Mouse (Mus musculus): ENCODE measurements around the gene Lrtm2. TPM values are rescaled to one million over a fixed set of nuclear protein-coding genes. Genes with fewer than 3 reads are reported as not detected.

Lrtm2 gene
- polyA plus RNA-seq, 1 experiment from 2014 or later = not detected

DNA sequence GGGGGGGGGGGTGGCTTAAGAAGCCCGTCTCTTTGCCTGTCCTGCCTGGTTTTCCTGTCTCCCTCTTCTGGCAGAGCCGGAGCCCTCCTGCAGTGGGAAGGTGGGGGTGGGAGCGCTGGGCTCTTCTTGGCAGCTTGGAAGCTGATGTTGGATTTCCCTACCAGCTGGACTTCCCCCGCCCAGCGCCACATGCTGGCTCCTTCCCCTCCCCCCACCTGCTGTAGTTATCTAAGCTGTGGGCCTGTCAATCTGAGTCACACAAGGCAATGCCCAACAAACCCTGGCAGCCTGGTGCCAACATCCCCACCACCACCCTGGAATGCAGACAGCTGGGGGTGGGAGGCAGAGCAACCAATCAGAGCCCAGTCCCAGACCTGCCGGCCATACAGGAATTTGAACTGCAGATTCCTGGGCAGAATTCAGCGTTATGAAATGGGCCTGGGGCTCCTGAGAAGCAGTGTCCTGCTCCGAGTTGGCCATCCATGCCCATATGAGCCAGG, 1.3 kb downstream of the Lrtm2 start:
- no peaks in the 10 kb centered on the region for H3K36me3 ChIP-seq (ENCODE audit: control insufficient read depth, insufficient read depth)
- no peaks in the 10 kb centered on the region for H3K9me3 ChIP-seq (replicated peaks; ENCODE audit: control insufficient read depth, low read length)
- 6% methylated on average over 8 of the region's 8 CpGs for WGBS (ENCODE audit: insufficient replicate concordance)
- ATAC-seq (ENCODE audit: low read depth) = no peak
- peaks cover 39% of the 10 kb centered on the region for H3K27me3 ChIP-seq (ENCODE audit: control insufficient read depth, insufficient read depth, low read depth, low read length)
- H3K9ac ChIP-seq (ENCODE audit: low read depth, low read length) = no peak overlapping the region
- no peak overlapping the region for H3K4me2 ChIP-seq (ENCODE audit: low read depth, low read length)
- H3K4me3 ChIP-seq (ENCODE audit: low read depth, low read length) = no peak overlapping the region
- H3K27ac ChIP-seq (ENCODE audit: low read length) = no peak overlapping the region
- H3K4me1 ChIP-seq (ENCODE audit: control insufficient read depth, low read depth, low read length) = no peaks in the 10 kb centered on the region

DNA sequence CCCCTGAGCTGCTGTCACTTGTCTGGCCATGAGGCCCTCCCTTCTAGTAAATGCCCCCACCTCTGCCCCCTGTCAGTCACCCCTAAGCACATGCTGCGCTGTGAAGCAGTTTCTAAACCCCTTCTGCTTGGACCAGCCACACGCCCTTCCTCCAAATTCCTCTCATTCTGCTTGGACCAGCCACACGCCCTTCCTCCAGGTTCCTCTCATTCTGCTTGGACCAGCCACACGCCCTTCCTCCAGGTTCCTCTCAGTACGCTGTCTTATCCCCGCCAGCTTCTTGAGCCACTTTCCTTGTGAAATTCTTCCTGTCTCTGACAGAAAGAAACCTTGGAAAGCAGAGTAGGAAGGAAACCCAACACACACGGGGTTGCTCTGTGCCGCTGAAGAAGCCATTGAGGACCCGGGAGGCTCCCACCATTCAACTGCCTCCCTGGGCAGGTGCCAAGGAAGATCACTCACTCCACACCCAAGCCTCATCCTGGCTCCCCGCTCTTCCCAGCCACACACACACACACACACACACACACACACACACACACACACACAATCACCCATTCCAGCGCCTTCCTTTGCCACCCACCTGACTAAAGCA, 1.9 kb downstream of the Lrtm2 start:
- Histone ChIP-seq H3K4me2 (ENCODE audit: low read depth, low read length) (no peak overlapping the region), H3K4me3 (ENCODE audit: low read depth, low read length) (no peak overlapping the region), H3K27ac (ENCODE audit: low read length) (no peak overlapping the region), H3K27me3 (ENCODE audit: control insufficient read depth, insufficient read depth, low read depth, low read length) (peaks cover 39% of the 10 kb centered on the region), H3K9ac (ENCODE audit: low read depth, low read length) (no peak overlapping the region), H3K9me3 (replicated peaks; ENCODE audit: control insufficient read depth, low read length) (no peaks in the 10 kb centered on the region), H3K36me3 (ENCODE audit: control insufficient read depth, insufficient read depth) (no peaks in the 10 kb centered on the region), H3K4me1 (ENCODE audit: control insufficient read depth, low read depth, low read length) (no peaks in the 10 kb centered on the region)
- no peak for ATAC-seq (ENCODE audit: low read depth)
- 5% methylated on average over 11 of the region's 11 CpGs for WGBS (ENCODE audit: insufficient replicate concordance)

DNA sequence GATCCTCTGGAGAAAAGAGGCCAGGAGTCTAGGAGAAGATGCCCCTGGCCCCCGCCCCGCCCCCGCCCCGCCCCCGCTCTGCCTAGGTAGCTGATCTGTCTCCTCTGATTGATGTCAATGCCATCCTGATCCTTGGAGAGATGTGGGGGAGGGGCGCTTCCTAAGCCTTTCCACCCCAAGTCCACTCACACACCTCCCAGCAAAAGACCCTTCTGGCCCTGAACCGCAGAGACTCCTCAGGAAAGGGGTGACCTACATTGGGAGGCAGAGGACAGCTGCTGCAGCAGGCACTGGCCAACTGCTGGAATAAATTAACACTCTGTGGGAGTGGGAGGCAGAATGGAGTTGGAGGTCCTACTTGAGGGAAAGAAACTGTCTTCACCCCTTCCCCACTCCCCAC, 4.0 kb downstream of the Lrtm2 start:
- no peaks in the 10 kb centered on the region for H3K4me1 ChIP-seq (ENCODE audit: control insufficient read depth, low read depth, low read length)
- no peaks in the 10 kb centered on the region for H3K36me3 ChIP-seq (ENCODE audit: control insufficient read depth, insufficient read depth)
- H3K4me3 ChIP-seq (ENCODE audit: low read depth, low read length) = no peak overlapping the region
- no peaks in the 10 kb centered on the region for H3K9me3 ChIP-seq (replicated peaks; ENCODE audit: control insufficient read depth, low read length)
- no peak for ATAC-seq (ENCODE audit: low read depth)
- H3K27ac ChIP-seq (ENCODE audit: low read length) = no peak overlapping the region
- H3K27me3 ChIP-seq (ENCODE audit: control insufficient read depth, insufficient read depth, low read depth, low read length) = peaks cover 34% of the 10 kb centered on the region
- no peak overlapping the region for H3K4me2 ChIP-seq (ENCODE audit: low read depth, low read length)
- WGBS (ENCODE audit: insufficient replicate concordance) = 17% methylated on average over 7 of the region's 7 CpGs
- no peak overlapping the region for H3K9ac ChIP-seq (ENCODE audit: low read depth, low read length)

DNA sequence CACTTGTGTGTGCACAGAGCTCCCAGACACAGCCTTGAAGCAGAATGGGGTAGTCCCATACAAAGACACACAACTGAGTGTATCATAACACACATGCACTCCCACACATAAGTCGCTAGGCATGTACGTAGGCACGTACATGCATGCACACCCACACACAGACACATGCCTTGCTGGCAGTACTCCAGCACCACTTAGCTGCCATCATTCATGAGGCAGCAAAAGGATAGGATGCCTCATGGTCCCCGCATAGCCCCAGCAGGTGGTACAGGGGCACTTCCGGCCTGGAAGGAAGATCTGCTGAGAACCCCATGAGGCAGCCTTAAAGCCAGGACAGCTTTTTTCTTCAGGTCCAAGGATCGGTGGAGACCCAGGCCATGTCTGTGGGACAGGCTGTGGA, 4.6 kb downstream of the Lrtm2 start:
- no peak overlapping the region for H3K9ac ChIP-seq (ENCODE audit: low read depth, low read length)
- WGBS (ENCODE audit: insufficient replicate concordance) = 62% methylated on average over 6 of the region's 6 CpGs
- no peak overlapping the region for H3K4me3 ChIP-seq (ENCODE audit: low read depth, low read length)
- ATAC-seq (ENCODE audit: low read depth) = no peak
- no peak overlapping the region for H3K27ac ChIP-seq (ENCODE audit: low read length)
- H3K36me3 ChIP-seq (ENCODE audit: control insufficient read depth, insufficient read depth) = no peaks in the 10 kb centered on the region
- H3K4me2 ChIP-seq (ENCODE audit: low read depth, low read length) = no peak overlapping the region
- peaks cover 28% of the 10 kb centered on the region for H3K27me3 ChIP-seq (ENCODE audit: control insufficient read depth, insufficient read depth, low read depth, low read length)
- H3K4me1 ChIP-seq (ENCODE audit: control insufficient read depth, low read depth, low read length) = no peaks in the 10 kb centered on the region
- no peaks in the 10 kb centered on the region for H3K9me3 ChIP-seq (replicated peaks; ENCODE audit: control insufficient read depth, low read length)

DNA sequence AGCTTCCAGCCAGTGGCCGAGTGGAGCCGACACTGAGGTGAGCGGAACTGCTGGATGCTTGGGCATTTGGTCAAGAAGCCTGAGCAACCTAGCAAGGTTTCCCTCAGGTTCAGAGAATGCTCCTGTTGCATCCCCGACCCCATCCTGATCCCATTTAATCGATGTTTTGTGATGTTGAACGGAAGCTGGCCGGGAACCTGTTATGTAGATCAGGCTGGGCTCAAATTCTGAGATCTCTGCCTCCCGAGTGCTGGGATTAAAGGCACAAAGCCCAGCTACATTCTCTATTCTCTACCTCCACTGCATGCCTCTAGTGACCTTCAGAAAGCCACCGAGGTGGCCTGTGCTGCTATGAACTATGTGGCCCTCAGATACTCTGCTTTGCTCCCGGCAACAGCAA, 5.8 kb downstream of the Lrtm2 start:
- Histone ChIP-seq H3K4me2 (ENCODE audit: low read depth, low read length) (no peak overlapping the region), H3K36me3 (ENCODE audit: control insufficient read depth, insufficient read depth) (no peaks in the 10 kb centered on the region), H3K9me3 (replicated peaks; ENCODE audit: control insufficient read depth, low read length) (no peaks in the 10 kb centered on the region), H3K4me1 (ENCODE audit: control insufficient read depth, low read depth, low read length) (no peaks in the 10 kb centered on the region), H3K4me3 (ENCODE audit: low read depth, low read length) (no peak overlapping the region), H3K9ac (ENCODE audit: low read depth, low read length) (no peak overlapping the region), H3K27ac (ENCODE audit: low read length) (no peak overlapping the region), H3K27me3 (ENCODE audit: control insufficient read depth, insufficient read depth, low read depth, low read length) (peaks cover 16% of the 10 kb centered on the region)
- 50% methylated on average over 10 of the region's 10 CpGs for WGBS (ENCODE audit: insufficient replicate concordance)
- no peak for ATAC-seq (ENCODE audit: low read depth)

DNA sequence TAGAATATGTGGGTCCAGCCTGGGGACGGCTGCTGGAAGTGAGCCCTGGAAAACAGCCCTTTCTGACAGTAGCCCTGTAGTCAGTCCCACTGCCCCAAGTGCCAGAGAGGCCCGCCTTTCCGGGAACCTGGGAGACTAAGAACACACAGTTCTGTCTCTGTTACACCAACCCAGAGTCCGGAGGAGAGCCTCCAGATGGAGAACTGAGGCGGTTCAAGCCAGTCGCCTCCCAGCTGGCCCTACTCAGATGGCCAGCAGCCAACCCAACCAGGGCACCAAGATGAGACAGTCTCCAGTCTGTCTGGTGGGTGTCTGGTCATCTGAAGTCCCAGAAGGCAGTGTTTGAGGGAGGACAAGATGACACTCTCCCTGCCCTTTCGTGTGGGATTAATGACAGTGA, 8.8 kb downstream of the Lrtm2 start:
- no peak overlapping the region for H3K4me3 ChIP-seq (ENCODE audit: low read depth, low read length)
- no peaks in the 10 kb centered on the region for H3K9me3 ChIP-seq (replicated peaks; ENCODE audit: control insufficient read depth, low read length)
- H3K27ac ChIP-seq (ENCODE audit: low read length) = no peak overlapping the region
- no peaks in the 10 kb centered on the region for H3K36me3 ChIP-seq (ENCODE audit: control insufficient read depth, insufficient read depth)
- 0 out of 2 replicates have a peak, but pooled peaks cover 2% of the 10 kb centered on the region for H3K27me3 ChIP-seq (ENCODE audit: control insufficient read depth, insufficient read depth, low read depth, low read length)
- H3K4me2 ChIP-seq (ENCODE audit: low read depth, low read length) = no peak overlapping the region
- no peaks in the 10 kb centered on the region for H3K4me1 ChIP-seq (ENCODE audit: control insufficient read depth, low read depth, low read length)
- no peak for ATAC-seq (ENCODE audit: low read depth)
- 56% methylated on average over 7 of the region's 7 CpGs for WGBS (ENCODE audit: insufficient replicate concordance)
- H3K9ac ChIP-seq (ENCODE audit: low read depth, low read length) = no peak overlapping the region

DNA sequence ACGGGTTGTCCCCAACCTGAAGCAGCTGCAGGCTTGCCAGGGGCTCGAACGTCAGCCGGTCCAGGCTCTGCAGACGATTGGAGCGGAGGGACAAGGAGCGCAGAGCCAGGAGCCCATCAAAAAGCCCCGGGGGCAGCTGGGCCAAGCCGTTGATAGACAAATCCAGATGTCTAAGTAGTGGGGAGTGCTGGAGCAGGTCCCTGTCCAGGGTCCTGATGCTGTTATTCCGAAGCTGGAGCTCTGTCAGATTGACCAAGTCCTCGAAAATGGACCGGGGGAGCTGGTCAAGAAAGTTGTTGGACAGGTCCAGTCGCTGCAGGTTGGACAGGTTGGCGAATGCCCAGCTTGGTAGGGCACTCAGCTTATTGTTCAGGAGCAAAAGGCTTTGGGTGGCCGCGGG, 10.1 kb downstream of the Lrtm2 start:
- no peak overlapping the region for H3K4me2 ChIP-seq (ENCODE audit: low read depth, low read length)
- no peak overlapping the region for H3K27ac ChIP-seq (ENCODE audit: low read length)
- H3K4me1 ChIP-seq (ENCODE audit: control insufficient read depth, low read depth, low read length) = no peaks in the 10 kb centered on the region
- H3K9ac ChIP-seq (ENCODE audit: low read depth, low read length) = no peak overlapping the region
- H3K4me3 ChIP-seq (ENCODE audit: low read depth, low read length) = no peak overlapping the region
- H3K36me3 ChIP-seq (ENCODE audit: control insufficient read depth, insufficient read depth) = no peaks in the 10 kb centered on the region
- WGBS (ENCODE audit: insufficient replicate concordance) = 35% methylated on average over 16 of the region's 16 CpGs
- no peak for ATAC-seq (ENCODE audit: low read depth)
- H3K9me3 ChIP-seq (replicated peaks; ENCODE audit: control insufficient read depth, low read length) = no peaks in the 10 kb centered on the region
- H3K27me3 ChIP-seq (ENCODE audit: control insufficient read depth, insufficient read depth, low read depth, low read length) = no peaks in the 10 kb centered on the region

DNA sequence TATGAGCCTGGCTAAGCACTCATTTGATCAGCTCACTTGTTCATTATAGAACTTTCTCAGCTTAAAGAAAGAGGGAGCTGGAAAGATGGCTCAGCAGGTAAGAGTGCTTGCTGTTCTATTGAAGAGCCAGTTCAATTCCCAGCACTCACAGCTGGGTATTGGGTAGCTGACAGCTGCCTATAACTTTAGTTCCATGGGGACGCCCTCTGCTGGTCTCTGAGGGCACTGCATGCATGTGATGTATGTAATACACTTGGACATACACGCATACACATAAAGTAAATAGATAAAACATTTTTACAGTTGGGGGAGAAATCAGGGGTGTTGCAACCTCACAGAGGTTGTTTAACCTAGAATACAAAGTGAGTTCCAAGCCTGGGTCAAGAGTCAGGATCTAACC, 11.2 kb downstream of the Lrtm2 start:
- Histone ChIP-seq H3K4me1 (ENCODE audit: control insufficient read depth, low read depth, low read length) (no peaks in the 10 kb centered on the region), H3K27ac (ENCODE audit: low read length) (no peak overlapping the region), H3K4me2 (ENCODE audit: low read depth, low read length) (no peak overlapping the region), H3K4me3 (ENCODE audit: low read depth, low read length) (no peak overlapping the region), H3K36me3 (ENCODE audit: control insufficient read depth, insufficient read depth) (no peaks in the 10 kb centered on the region), H3K9me3 (replicated peaks; ENCODE audit: control insufficient read depth, low read length) (no peaks in the 10 kb centered on the region), H3K9ac (ENCODE audit: low read depth, low read length) (no peak overlapping the region), H3K27me3 (ENCODE audit: control insufficient read depth, insufficient read depth, low read depth, low read length) (no peaks in the 10 kb centered on the region)
- no peak for ATAC-seq (ENCODE audit: low read depth)
- WGBS (ENCODE audit: insufficient replicate concordance) = 54% methylated on average over 2 of the region's 2 CpGs

DNA sequence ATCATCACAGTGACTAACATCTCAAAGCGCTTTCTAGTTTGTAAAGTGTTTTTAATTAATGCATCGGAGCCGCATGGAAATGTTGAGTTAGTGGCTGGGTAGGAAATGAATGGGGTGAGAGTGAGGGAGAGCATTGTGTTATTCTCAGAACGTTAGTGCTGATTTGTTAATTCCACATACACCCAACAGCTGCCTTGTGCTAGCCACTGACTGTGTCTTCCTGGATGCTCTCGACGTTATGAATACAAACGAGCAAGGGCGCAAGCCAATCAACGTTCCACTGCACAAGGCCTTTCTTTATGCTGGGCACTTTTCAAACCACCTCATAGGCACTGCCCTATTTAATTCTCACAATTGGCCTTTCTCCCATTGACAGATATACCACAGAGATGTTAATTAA, 11.8 kb downstream of the Lrtm2 start:
- ATAC-seq (ENCODE audit: low read depth) = no peak
- WGBS (ENCODE audit: insufficient replicate concordance) = 78% methylated on average over 9 of the region's 9 CpGs
- no peak overlapping the region for H3K4me3 ChIP-seq (ENCODE audit: low read depth, low read length)
- H3K4me2 ChIP-seq (ENCODE audit: low read depth, low read length) = no peak overlapping the region
- H3K9me3 ChIP-seq (replicated peaks; ENCODE audit: control insufficient read depth, low read length) = no peaks in the 10 kb centered on the region
- no peaks in the 10 kb centered on the region for H3K4me1 ChIP-seq (ENCODE audit: control insufficient read depth, low read depth, low read length)
- no peak overlapping the region for H3K27ac ChIP-seq (ENCODE audit: low read length)
- no peaks in the 10 kb centered on the region for H3K27me3 ChIP-seq (ENCODE audit: control insufficient read depth, insufficient read depth, low read depth, low read length)
- H3K36me3 ChIP-seq (ENCODE audit: control insufficient read depth, insufficient read depth) = no peaks in the 10 kb centered on the region
- no peak overlapping the region for H3K9ac ChIP-seq (ENCODE audit: low read depth, low read length)

Data from liver, embryonic 16.5 days (tissue).